Mouse (Mus musculus) monocyte, adult 59 days (primary cell): ENCODE results near the gene Crispld2. TPM values are rescaled to one million over a fixed set of nuclear protein-coding genes. Genes with fewer than 3 reads are reported as not detected.

Source experiments
- total RNA-seq, 2 experiments: library from RNA; stranded (reverse); gene quantifications; one replicate each; pipeline ENCODE4 v1.2.4; 2023

Gene Crispld2
- 1 to 10 TPM in 1 of 2 experiments, under 1 TPM in 1; 0.15 to 1.4 TPM for total RNA-seq

GRCm38 (mm10) chr8:119992249-119992648 lies at the start of gene Crispld2:
Crispld2 (plus strand) TSS chr8:119992438.

GRCm38 (mm10) chr8:120101068-120101972 lies 109.1 kb downstream of the Crispld2 start, which contains the start of gene Zdhhc7:
Zdhhc7 (minus strand) TSS chr8:120101482.

Other genes starting within 250 kb of the Crispld2 start
- gene Tldc1, start 214.0 kb upstream of the Crispld2 start, total RNA-seq: 1 to 10 TPM; 3.7 to 4.1 TPM
- gene Cotl1, start 151.9 kb upstream of the Crispld2 start, total RNA-seq: 100 to 1,000 TPM; 842 to 879 TPM
- 10 to 100 TPM; 11.4 to 13.6 TPM for gene Klhl36, start 130.2 kb upstream of the Crispld2 start, total RNA-seq
- gene Usp10, start 82.1 kb upstream of the Crispld2 start, total RNA-seq: 10 to 100 TPM; 45.9 to 54.0 TPM
- gene Gm20388, start 81.6 kb upstream of the Crispld2 start, total RNA-seq: 10 to 100 TPM in 1 of 2 experiments, 1 to 10 TPM in 1; 7.1 to 17.1 TPM
- 10 to 100 TPM; 60.1 to 64.1 TPM for gene Zdhhc7, start 109.0 kb downstream of the Crispld2 start, total RNA-seq
- 100 to 1,000 TPM; 133 to 139 TPM for gene 6430548M08Rik, start 121.7 kb downstream of the Crispld2 start, total RNA-seq
- gene Fam92b, start 185.0 kb downstream of the Crispld2 start, total RNA-seq: not detected
- gene Gse1, start 236.0 kb downstream of the Crispld2 start, total RNA-seq: 10 to 100 TPM; 34.0 to 42.1 TPM